ENCODE assay signal across 9 mouse cellular contexts in genomic region chr10:112203463-112203862, GRCm38 (mm10). TPM values are rescaled to one million over a fixed set of nuclear protein-coding genes. Genes with fewer than 3 reads are reported as not detected.
DNase-seq lines count a peak whose midpoint lies in the region; ATAC-seq and TF ChIP-seq lines count a peak whose summit lies in the region.
"Had no signal": no experiment of that assay in that cellular context is flagged by ENCODE, and none has a peak within 500 bp of the region (broad histone marks: within the 10 kb centered on the region; RNA-seq: fewer than 3 reads in every experiment).

No protein-coding gene starts in this region.

- no peak overlapping the region for H3K4me2 ChIP-seq in neural tube, embryonic 15.5 days

- H3K27ac ChIP-seq in gastrocnemius, adult 2 months = no peak overlapping the region
- H3K27ac ChIP-seq in neural tube, embryonic 15.5 days (replicated peaks) = no peak overlapping the region

- peak; percentile 36 for TF ChIP-seq CTCF in gastrocnemius, adult 2 months (IDR thresholded peaks at IDR 0.05)

- H3K4me1 ChIP-seq in neural tube, embryonic 15.5 days = no peaks in the 10 kb centered on the region

- DNase-seq in gastrocnemius, adult 2 months = peak; percentile 14
- DNase-seq in gastrocnemius, postnatal 36 days = no peak
- DNase-seq in NIH3T3 (ENCODE audit: low read depth) = peak; percentile 79
- DNase-seq in frontal cortex, postnatal 14 days (ENCODE audit: low spot score in 2 of 2) = peak; percentile 10 to 34
- peak; percentile 42 for DNase-seq in left cerebral cortex, adult 11 months (ENCODE audit: low spot score)
- DNase-seq in gastrocnemius, adult 18-20 months (ENCODE audit: low spot score) = no peak

- no peaks in the 10 kb centered on the region for H3K9me3 ChIP-seq in neural tube, embryonic 15.5 days (replicated peaks)

- intact Hi-C loops in gastrocnemius, adult 2 months (cut with DNase I) = no loop called here
- intact Hi-C loops in gastrocnemius, postnatal 36 days (cut with DNase I) = no loop called here

- ATAC-seq in neural tube, embryonic 15.5 days (ENCODE audit: low FRiP score) = peak; percentile 88; the same call in 1 of the 2 replicates
- no peak for ATAC-seq in activated CD4-positive, CD25-positive, alpha-beta regulatory T cell, adult 4 months

- H3K27me3 ChIP-seq in neural tube, embryonic 15.5 days (replicated peaks) = no peaks in the 10 kb centered on the region

- WGBS in neural tube, embryonic 15.5 days = 43% methylated on average over 2 of the region's 2 CpGs

- no peak overlapping the region for H3K4me3 ChIP-seq in gastrocnemius, adult 2 months
- H3K4me3 ChIP-seq in neural tube, embryonic 15.5 days (replicated peaks) = no peak overlapping the region

- H3K9ac ChIP-seq in neural tube, embryonic 15.5 days (replicated peaks) = no peak overlapping the region

- no peaks in the 10 kb centered on the region for H3K36me3 ChIP-seq in neural tube, embryonic 15.5 days

RNA-seq across cellular contexts. Expression of gene Caps2, which starts 40.0 kb away (rescaled TPM):
- total RNA-seq in gastrocnemius, adult 2 months (2021) = not detected
- total RNA-seq in gastrocnemius, postnatal 36 days (2021) = not detected
- polyA plus RNA-seq in neural tube, embryonic 15.5 days (2015; fragmentation: Nextera tagmentation; extraction: Ambion mirVana) = 0.54 and 0.58 TPM in 2 replicates
- not detected for polyA plus RNA-seq in activated CD4-positive, CD25-positive, alpha-beta regulatory T cell, adult 4 months (2017; shearing (Covaris generic))
- total RNA-seq in gastrocnemius, adult 18-20 months (2021) = not detected
- polyA plus RNA-seq: spleen, adult 2 months had no signal

RNA-seq across cellular contexts. Expression of gene Glipr1l3, which starts 43.3 kb away (rescaled TPM):
- total RNA-seq in gastrocnemius, adult 2 months (2021) = not detected
- total RNA-seq in gastrocnemius, postnatal 36 days (2021) = not detected
- polyA plus RNA-seq in neural tube, embryonic 15.5 days (2015; fragmentation: Nextera tagmentation; extraction: Ambion mirVana) = 0.34 and 0.75 TPM in 2 replicates
- polyA plus RNA-seq in activated CD4-positive, CD25-positive, alpha-beta regulatory T cell, adult 4 months (2017; shearing (Covaris generic)) = not detected
- total RNA-seq in gastrocnemius, adult 18-20 months (2021) = not detected
- polyA plus RNA-seq: spleen, adult 2 months had no signal

Comparison
In these comparisons a context has a peak if more than half of its experiments do, and no peak if none do; other contexts are left out.
1. DNase-seq: peak in gastrocnemius, adult 2 months (single experiment), NIH3T3 (single experiment), frontal cortex, postnatal 14 days (2 of 2) and left cerebral cortex, adult 11 months (single experiment); none in gastrocnemius, postnatal 36 days (0 of 2) and gastrocnemius, adult 18-20 months (single experiment).